Mouse (Mus musculus): ENCODE data around the gene 4933416C03Rik.

4933416C03Rik gene

DNA sequence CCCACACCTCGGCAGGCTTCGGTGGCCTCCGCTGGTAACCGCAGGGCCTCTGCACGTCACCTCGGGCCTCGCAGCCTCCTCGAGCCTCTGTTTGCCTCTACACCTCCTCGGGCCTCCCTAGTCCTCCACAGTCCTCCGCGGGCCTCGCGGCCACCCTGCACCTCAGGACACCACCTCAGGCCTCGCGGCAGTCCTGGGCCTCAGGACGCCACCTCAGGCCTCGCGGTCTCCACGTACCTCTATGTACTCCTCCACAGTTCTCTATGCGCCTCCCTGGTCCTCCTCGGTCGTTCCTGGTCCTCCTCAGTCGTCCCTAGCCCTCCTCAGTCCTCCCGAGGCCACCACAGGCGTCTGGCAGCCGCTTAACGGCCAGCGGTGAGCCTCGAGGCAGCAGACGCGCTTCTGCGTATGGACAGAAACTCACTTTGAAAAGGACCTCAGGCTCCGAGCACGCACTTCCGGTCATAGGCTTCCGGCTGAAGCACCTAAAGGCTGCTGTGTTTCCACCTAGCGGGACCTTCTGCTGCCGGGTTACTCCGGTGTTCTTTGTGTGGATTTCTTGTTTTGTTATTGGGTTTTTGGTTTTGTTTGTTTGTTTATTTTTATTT, at the start of gene 4933416C03Rik:
Gene 4933416C03Rik (minus strand): TSS at position 51 of the 608 bp plus-strand sequence.
- DNase-seq: no peak

DNA sequence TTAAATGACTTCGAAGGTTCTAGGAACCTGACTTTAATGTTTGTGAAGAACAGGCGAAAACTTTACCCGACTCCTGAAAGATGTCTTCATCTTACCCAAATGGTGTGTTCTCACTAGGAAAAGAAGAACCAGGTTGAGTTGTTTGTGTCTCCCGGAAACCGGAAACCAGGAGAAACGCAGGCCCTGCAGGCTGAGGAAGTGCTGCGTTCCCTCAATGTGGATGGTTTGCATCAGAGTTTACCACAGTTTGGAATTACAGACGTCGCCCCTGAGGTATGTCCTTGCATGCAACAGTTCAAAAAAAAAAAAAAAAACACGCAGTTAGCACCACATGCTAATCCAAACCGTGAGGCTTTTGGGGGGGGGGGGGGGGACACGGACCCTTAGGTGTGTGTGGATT, 48.6 kb upstream of the 4933416C03Rik start:
- no peak for DNase-seq

DNA sequence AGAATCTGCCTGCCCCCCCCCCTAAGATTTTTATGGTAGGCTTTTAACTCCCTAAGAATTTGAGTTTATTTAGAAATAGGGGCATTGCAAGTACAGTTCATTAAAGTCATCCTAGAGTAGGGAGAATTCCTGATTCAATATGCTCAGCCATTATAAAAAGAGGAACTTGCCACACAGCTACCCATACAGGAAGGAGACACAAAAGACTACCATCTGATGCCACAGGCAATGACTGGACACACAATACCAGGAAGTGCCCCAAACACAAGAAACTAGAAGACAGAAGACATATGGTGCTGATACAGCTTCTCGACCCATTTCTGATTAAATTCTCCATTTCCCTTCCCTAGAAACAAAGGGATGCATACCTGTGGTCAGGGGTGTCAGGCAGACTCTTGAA, 43.0 kb upstream of the 4933416C03Rik start:
- DNase-seq: no peak

DNA sequence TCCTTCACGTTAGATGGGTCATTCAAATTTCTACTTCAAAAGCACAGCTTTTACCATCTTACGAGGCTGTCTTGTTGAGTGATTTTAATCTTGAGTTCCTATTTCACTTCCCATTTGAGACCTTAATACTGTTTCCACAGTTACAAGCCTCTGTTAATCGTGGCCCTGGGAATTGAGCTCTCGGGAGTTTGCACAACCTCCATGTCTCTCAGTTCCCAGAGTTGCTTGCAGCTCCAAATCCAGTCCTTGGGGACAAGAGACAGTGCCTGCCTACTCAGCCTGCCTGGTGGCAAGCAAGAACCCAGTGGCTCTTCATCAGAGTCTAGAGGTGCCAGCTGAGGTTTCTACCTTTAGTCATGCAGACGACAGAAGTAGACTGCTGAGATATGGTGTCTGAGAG, 41.0 kb upstream of the 4933416C03Rik start:
- DNase-seq: no peak

DNA sequence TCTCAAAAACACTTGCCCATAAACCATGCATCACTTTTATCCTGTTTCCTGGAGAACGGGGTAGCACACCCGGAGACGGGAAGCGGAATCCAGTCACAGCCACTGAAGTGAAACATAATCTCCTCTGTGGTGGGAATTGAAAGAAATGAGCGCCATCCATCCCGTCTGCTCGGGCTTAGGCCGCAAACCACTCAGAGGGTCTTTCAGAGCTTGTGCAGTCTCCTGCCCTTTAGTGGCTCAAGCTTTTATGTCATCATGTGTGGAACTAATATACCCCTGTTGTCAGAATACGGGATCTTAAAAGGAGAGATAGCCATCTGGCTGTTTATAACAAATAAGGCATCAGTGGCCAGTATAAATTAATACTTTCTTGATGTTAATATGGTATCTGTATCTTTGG, 32.4 kb upstream of the 4933416C03Rik start:
- DNase-seq: no peak

DNA sequence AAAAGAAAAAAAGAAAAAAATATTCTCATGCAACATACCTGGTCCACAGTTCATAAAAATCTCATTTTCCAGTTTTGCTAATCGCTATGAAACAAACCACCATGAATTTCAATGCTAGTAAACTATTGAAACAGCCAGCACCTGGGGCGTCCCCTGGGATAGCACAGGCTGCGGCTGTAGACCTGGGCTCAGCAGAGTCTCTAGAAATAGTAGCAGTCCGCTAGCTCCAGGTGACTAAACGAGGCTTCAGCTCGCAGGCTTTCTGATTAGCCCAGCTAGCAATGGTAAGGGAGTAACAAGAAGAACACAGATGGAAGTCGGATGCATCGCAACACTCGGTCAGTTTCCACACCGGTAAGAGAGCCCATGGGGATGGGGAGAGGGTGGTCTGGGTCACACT, 30.0 kb upstream of the 4933416C03Rik start:
- DNase-seq: no peak

DNA sequence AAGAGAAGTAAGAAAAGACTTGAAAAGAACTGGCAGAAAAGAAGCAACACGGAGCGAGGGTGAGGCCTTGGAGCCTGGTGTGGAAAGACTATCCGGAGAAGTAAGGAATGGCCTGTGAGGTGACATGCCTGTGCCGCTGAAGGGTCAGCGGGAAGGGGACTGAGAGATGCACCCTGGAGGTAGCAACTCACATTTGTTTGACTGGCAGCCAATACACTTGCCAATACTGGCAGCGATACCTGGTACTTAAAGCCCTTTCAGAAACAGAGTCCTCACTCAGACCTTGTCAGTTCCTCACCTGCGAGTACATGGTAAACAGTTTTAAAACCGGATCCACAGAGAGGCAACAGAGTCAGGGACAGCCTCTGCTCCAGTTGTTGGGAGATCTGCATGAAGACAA, 26.5 kb upstream of the 4933416C03Rik start:
- DNase-seq: no peak

DNA sequence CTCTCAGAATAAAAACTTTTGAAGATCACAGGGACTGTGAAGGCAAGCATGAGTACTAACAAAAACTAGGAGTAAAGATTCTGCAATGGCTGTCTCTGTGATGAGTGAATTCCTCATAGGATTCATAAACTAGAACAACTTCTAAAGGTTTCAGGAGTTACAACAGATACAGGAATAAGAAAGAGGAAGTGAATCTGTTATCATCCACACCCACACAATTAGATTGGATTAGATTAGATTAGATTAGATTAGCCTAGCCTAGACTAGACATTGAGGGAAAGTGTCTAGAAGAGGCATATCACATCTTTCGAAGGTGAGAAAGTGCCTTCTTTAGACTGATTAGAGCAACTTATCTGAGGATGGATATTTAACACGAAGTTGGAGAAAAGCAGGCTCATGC, 21.5 kb upstream of the 4933416C03Rik start:
- no peak for DNase-seq

DNA sequence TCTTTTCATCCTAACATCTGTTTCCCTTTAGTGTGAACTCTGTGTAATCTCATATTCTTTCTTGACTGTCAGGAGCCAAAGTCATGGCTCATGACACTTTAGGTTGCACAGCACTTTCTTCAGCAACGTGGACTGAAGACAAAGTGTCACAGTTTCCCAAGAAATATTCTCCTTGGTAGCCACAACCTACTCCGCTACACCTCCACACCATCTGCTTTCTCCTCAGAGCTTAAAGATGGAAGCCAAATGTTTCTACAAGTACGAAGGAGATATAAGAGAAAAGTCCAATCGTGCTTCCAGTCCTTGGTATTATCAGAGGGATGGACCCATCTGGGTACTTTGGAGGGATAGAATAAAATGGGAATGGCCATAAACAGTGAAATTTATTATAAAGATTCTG, 18.5 kb upstream of the 4933416C03Rik start:
- no peak for DNase-seq

DNA sequence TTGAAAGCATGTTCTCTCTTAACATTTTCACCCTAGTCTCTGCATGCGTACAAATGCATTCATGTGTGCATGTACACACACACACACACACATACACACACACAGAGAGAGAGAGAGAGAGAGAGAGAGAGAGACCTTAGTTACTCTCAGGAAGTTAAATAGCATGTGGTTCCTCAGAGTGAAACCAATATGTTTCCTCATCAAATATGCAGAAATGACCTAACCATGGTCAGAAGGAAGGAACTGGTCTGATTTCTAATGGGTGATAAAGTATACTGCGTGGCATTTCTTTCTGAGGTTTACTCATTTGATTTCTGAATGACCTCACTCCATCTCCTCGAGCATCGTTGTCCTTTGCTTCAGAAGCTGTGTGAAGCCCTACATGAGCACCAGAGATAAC, 17.5 kb upstream of the 4933416C03Rik start:
- DNase-seq: no peak

DNA sequence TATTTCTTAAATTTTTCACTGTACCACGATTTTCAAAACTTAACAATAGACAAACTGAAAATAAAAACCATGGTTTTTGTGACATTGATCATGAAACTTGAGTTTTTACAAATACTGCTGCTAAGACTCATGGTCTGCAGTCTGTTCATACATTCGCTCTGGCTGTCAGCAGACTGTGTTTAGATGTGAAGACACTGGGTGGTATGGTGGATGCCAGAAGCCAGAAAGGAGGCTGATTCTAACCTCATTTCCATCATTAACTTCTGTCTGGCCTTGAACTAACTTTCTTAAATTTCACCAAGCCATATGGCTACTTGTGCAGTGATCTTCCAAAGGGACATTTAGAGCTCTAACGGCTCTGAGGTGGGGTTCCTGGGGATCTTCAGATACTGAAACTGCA, 16.7 kb upstream of the 4933416C03Rik start:
- DNase-seq: no peak

DNA sequence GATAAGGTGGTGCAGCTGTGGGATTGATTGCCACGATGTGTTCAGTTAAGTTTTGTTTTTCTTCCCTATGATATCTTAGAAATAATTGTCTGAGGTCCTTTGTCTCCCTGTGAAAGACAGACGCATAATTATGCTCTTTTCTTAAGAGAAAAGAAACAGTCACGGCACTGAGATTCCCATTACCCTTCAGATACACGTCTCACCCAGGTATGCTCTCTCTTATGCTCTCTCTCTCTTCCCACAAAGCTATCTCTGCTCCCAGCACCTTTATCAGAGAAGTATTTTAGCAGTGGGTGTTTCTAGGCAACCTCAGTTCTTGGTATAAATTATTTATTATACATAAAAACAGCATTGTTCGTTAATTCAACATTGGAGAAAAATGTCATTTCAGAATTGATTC, 11.6 kb upstream of the 4933416C03Rik start:
- DNase-seq: no peak

DNA sequence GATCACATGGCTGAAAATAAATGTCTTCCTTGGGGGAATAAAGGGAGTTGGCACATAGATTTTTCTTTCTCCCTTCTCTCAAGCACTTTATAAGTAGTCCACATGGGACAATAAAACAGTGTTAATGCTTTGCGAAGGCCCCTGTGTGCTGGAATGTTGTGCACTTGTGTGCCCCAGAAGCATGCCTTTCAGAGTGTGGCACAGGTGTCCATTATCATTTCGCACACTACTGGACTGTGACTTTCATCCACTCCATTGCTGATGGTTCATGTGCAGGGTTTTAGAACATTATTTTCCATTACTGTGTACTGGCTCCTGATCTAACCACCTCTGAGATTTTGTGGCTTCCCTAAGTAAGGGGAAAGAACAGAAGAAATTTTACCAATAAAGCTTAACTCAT, 10.1 kb upstream of the 4933416C03Rik start:
- no peak for DNase-seq

DNA sequence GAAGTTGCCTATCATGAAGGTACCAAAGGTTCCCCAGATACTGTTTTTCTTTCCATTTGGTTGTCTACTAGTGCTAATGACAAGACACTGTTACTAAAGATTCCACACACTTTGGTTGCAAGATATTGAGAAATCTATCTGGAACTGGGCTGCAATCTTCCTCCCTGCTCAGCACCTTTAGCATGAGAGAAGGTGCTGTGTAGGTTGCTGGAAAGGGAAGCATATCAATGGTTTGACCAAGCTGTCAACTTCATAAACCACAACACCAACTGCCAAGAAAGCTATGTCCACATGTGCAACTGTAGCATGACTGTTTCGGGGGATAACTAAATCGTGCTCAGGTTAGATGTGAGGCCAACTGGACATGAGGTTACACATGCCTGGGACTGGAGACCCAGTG, 7.7 kb upstream of the 4933416C03Rik start:
- no peak for DNase-seq

DNA sequence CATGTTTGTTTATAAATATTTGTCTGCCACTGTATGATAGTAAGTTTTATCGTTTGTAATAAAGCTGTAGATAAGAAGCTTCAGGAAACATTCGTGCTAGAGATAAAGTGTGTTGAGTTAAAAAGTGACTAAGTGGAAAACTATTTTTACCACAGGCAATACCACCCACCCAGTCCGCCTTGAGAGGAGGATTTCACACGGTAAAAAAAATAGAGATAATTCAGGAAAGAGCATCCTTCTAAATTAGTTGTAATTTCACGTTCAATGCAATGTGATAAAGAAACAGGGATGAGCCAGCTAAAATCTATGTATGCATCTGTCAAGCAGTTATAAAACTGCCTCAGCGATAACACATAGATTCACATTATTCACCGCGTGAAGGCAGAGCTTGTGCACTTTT, 3.3 kb upstream of the 4933416C03Rik start:
- DNase-seq: no peak

DNA sequence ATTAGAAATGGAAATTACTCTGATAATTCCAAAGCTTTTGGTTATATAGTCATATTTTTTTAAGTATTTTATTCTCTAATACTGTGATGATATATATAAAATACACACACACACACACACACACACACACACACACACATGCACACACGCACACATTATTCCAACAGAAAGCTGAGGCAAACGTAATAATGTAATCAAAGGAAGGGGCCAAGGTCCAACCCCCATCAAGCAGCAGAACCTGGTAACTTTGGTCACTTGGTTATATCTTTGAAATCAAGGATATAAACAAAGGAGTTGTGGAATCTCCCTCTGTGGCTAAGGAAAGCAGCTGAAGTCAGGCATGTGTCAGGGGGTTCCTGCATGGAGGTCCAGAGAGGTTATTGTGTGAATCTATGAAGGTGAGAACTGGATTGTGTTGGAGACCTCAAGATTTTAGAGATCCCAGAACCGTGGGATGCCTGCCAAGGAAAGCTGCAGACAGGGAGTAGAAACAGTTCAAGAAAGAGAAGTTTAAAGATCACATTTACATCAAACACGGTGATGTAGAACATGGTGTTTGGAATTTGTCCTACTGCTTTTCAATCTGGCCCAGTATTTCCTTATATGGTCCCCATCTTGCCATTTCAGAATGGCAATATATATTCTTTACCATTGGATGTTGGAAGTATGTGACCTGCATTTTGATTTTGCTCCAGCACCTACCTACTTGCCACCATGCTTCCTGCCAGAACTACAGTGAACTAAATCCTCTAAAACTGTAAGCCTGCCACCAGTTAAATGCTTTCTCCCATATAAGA, 2.4 kb upstream of the 4933416C03Rik start:
- DNase-seq: no peak

DNA sequence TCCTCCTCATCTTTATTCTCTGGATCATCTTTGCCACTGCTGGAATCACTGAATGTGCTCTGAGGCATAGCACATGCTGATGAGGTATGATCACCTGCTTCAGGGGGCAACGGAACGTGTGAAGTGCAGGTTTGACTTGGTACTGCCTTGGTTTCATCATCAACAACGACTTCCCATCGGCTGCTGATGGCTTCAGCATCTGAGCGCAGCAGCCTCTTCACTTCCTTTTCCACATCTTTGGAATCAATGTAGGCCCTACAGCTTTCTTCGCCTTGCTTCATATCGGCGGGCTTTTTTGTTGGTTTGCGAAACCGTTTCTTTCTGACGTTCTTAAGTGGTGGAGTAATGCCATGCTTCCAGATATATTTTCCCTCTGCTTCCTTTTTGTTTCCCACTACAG, 849 bp downstream of the 4933416C03Rik start:
- no peak for DNase-seq

DNA sequence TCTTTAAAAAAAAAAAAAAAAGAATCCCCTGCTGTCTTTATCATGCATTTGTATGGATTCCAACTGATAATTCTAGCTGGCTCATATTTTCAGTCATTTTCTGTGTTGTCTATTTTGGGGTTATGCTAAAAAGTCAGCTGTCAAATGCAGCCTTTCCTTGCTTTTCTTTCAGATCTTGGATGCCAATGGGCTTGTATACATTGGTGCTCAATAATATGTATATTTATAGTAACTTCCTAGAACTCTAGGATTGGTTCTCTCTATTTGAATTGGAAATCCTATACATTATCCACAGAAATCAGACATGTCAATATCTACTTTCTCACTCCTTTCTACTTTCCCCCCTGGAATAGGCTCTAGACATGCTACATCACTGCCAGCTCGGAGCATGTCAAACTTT, 5.0 kb downstream of the 4933416C03Rik start:
- no peak for DNase-seq

DNA sequence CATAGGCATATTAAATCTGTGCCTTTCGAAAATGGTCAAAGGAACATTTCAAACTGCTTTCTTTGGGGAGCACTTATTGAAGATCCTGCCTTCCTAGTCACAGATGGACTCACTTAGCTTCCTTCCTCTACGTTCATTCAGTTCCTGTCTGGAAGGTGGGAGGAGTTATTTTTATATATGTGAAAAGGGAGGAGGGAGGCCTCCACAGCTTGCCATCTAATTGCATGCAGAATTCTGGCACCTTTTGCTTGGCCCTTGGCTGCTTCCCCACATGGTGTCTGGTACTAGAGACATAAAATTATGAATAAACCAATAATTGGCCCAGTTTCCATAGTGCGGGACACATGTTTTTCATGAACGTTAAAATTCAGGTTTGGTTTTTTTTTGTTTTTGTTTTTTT, 5.5 kb downstream of the 4933416C03Rik start:
- no peak for DNase-seq

DNA sequence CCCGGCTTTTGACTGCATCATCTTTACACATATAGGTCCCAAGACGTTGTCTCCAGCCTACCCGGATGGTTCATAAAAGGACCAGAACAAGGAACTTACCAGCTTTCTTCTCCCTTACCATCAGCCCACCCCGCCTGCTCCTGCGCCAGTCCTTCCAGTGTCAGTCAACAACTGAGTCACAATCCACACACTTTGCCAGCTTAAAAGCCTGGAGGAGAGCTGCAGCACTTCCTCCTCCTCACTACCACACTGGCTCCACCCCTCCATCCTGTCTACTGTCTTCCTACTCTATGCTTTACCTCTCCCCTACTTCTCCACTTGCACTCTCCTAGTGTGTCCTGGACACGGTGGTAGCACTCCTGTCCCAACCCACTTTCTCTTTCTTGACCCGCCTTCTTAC, 15.2 kb downstream of the 4933416C03Rik start:
- DNase-seq: no peak

DNA sequence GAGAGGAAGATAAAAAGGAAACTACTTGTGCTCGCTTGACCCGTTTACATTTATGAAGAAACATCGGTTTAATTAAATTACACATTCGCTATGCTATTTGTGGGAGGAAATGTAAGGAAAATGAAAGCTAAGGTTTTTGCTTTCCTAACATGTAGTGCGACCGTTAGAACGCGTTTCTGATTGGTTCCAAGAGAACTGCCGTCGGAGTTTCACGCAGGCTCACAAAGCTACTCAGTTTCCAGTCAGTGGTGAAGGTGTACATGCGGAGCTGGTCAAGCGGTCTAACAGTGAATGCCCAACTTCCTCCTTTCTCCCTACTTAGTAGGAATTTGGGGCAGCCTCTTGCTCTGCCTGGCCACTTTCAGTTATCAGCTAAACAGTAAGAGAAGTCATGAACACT, 17.3 kb downstream of the 4933416C03Rik start:
- no peak for DNase-seq

DNA sequence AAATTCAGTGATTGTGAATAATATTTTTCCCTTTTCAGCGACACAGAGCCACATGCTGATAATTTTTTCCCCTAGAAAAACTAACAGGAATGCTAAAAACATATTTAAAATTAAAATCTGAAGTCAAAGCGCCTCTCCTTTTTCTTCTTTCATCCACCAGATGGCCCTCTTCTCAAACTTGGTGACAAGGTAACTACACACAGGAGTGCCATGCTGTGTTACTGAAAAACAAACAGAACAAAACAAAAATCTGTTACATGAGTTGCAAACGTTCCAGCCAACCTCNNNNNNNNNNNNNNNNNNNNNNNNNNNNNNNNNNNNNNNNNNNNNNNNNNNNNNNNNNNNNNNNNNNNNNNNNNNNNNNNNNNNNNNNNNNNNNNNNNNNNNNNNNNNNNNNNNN, 29.8 kb downstream of the 4933416C03Rik start:
- DNase-seq: no peak

DNA sequence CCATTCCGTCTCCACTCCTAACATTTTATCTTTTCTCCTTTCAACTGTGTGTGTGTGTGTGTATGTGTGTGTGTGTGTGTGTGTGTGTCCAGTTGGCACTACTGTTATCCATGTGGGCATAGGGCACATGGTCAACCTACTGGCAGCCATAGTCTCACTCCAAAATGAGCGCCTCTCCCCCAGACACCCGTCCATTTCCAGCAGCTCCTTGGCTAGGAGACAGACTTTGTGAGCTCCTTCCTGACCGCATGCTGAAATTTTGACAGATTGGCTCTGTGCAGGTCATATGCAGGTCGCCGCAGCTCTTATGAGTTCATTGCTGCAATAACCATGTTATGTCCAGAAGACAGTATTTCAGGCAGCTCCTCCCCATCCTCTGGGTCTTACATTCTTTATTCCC, 32.9 kb downstream of the 4933416C03Rik start:
- no peak for DNase-seq

DNA sequence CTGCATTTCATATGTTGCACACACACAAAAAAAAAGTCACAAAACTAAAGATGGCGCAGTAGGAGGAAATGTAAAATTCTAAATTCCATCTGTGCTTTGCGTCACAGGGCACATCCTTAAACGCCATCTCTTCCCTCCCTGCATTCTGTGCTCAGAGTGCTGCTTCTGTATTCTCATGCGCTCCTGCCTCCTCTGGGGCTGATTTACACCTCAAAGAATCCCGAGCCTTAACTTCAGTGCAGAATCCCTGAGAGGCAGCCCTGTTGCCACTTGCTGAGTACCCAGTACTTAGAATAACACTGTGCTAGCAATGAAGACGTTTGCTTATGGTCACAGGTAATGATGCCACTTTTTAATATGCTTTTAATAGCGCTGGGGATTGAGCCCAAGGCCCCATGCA, 34.3 kb downstream of the 4933416C03Rik start:
- DNase-seq: no peak

DNA sequence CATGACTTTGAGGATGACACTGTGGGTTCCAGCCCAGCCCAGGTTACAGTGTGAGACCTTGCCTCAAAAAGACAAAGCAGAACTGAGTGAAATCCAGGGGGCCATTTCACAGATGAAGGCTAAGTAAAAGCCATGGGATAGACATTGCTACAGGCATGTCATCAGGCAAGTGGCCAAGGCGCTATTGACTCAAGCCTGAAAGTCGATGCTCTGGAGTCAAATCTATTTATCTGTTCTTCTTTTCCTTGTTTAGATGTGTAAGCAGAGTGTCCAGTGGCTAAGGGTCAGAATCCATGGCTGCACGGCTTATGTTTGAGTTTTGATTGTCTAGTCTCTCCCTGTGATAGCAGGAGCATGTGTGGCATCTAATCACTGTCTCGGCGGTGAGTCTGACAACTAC, 35.1 kb downstream of the 4933416C03Rik start:
- DNase-seq: no peak
